10 mouse cellular contexts compared by ENCODE assay signal in genomic region chr1:189989376-189989775, GRCm38 (mm10).
DNase-seq lines count a peak whose midpoint lies in the region; ATAC-seq lines count a peak whose summit lies in the region.
"Had no signal": no experiment of that assay in that cellular context is flagged by ENCODE, and none has a peak within 500 bp of the region (broad histone marks: within the 10 kb centered on the region; RNA-seq: fewer than 3 reads in every experiment).

No protein-coding gene starts in this region.

- WGBS in forebrain, embryonic 14.5 days = 56% methylated on average over 14 of the region's 14 CpGs
- WGBS in forebrain, embryonic 12.5 days = 56% methylated on average over 14 of the region's 14 CpGs
- WGBS in midbrain, embryonic 11.5 days = 60% methylated on average over 14 of the region's 14 CpGs
- 53% methylated on average over 14 of the region's 14 CpGs for WGBS in midbrain, embryonic 13.5 days
- 9% methylated on average over 14 of the region's 14 CpGs for WGBS in limb, embryonic 11.5 days
- 23% methylated on average over 14 of the region's 14 CpGs for WGBS in stomach, embryonic 14.5 days

- H3K9me3 ChIP-seq in forebrain, embryonic 14.5 days (replicated peaks; ENCODE audit: control insufficient read depth, low read length) = no peaks in the 10 kb centered on the region
- H3K9me3 ChIP-seq in forebrain, embryonic 12.5 days = no peaks in the 10 kb centered on the region
- no peaks in the 10 kb centered on the region for H3K9me3 ChIP-seq in midbrain, embryonic 11.5 days (ENCODE audit: control insufficient read depth, low read length)
- no peaks in the 10 kb centered on the region for H3K9me3 ChIP-seq in midbrain, embryonic 13.5 days
- no peaks in the 10 kb centered on the region for H3K9me3 ChIP-seq in limb, embryonic 11.5 days (ENCODE audit: control insufficient read depth, low read length)
- H3K9me3 ChIP-seq in stomach, embryonic 14.5 days (ENCODE audit: control insufficient read depth, low read depth, low read length) = no peaks in the 10 kb centered on the region

- no peaks in the 10 kb centered on the region for H3K36me3 ChIP-seq in forebrain, embryonic 14.5 days (ENCODE audit: control insufficient read depth, insufficient read depth, low read length)
- H3K36me3 ChIP-seq in forebrain, embryonic 12.5 days (replicated peaks) = no peaks in the 10 kb centered on the region
- H3K36me3 ChIP-seq in midbrain, embryonic 11.5 days (ENCODE audit: control insufficient read depth, insufficient read depth, low read length) = no peaks in the 10 kb centered on the region
- H3K36me3 ChIP-seq in midbrain, embryonic 13.5 days = no peaks in the 10 kb centered on the region
- H3K36me3 ChIP-seq in limb, embryonic 11.5 days (ENCODE audit: control insufficient read depth, insufficient read depth, low read length) = no peaks in the 10 kb centered on the region
- no peaks in the 10 kb centered on the region for H3K36me3 ChIP-seq in stomach, embryonic 14.5 days (ENCODE audit: control insufficient read depth, insufficient read depth, low read length)

- ATAC-seq in forebrain, embryonic 14.5 days = no peak
- ATAC-seq in forebrain, embryonic 12.5 days (ENCODE audit: low FRiP score) = no peak
- ATAC-seq in midbrain, embryonic 11.5 days (ENCODE audit: low FRiP score) = no peak
- ATAC-seq in midbrain, embryonic 13.5 days = no peak
- no peak for ATAC-seq in limb, embryonic 11.5 days (ENCODE audit: insufficient number of reproducible peaks, low FRiP score, low TSS enrichment, low read depth)
- no peak for ATAC-seq in stomach, embryonic 14.5 days (ENCODE audit: insufficient number of reproducible peaks, insufficient read depth, low FRiP score, low read depth)
- no peak for ATAC-seq in megakaryocyte progenitor cell, adult 5-6 weeks (replicated peaks; ENCODE audit: poor library complexity)

- no peaks in the 10 kb centered on the region for H3K27me3 ChIP-seq in forebrain, embryonic 14.5 days (replicated peaks; ENCODE audit: control insufficient read depth, insufficient read depth, low read length)
- H3K27me3 ChIP-seq in forebrain, embryonic 12.5 days = peaks cover 22% of the 10 kb centered on the region
- no peaks in the 10 kb centered on the region for H3K27me3 ChIP-seq in midbrain, embryonic 11.5 days (ENCODE audit: control insufficient read depth, insufficient read depth, low read length)
- 0 out of 2 replicates have a peak, but pooled peaks cover 2% of the 10 kb centered on the region for H3K27me3 ChIP-seq in midbrain, embryonic 13.5 days
- H3K27me3 ChIP-seq in limb, embryonic 11.5 days (ENCODE audit: control insufficient read depth, insufficient read depth, low read length) = no peaks in the 10 kb centered on the region
- no peaks in the 10 kb centered on the region for H3K27me3 ChIP-seq in stomach, embryonic 14.5 days (ENCODE audit: control insufficient read depth, insufficient read depth, low read length)

- no peak overlapping the region for H3K27ac ChIP-seq in forebrain, embryonic 14.5 days (ENCODE audit: low read depth, low read length)
- no peak overlapping the region for H3K27ac ChIP-seq in forebrain, embryonic 12.5 days
- no peak overlapping the region for H3K27ac ChIP-seq in midbrain, embryonic 11.5 days (ENCODE audit: low read depth, low read length)
- H3K27ac ChIP-seq in midbrain, embryonic 13.5 days = no peak overlapping the region
- H3K27ac ChIP-seq in limb, embryonic 11.5 days (replicated peaks; ENCODE audit: low read depth, low read length) = no peak overlapping the region
- no peak overlapping the region for H3K27ac ChIP-seq in stomach, embryonic 14.5 days (ENCODE audit: low read length)
- H3K27ac ChIP-seq: macrophage had no signal

- no peak overlapping the region for H3K4me2 ChIP-seq in forebrain, embryonic 14.5 days (ENCODE audit: low read length)
- H3K4me2 ChIP-seq in forebrain, embryonic 12.5 days = no peak overlapping the region
- no peak overlapping the region for H3K4me2 ChIP-seq in midbrain, embryonic 11.5 days
- no peak overlapping the region; the same call in 1 of the 2 replicates for H3K4me2 ChIP-seq in midbrain, embryonic 13.5 days (replicated peaks)
- peak overlapping the region; percentile 37 for H3K4me2 ChIP-seq in limb, embryonic 11.5 days (ENCODE audit: low read depth, severe bottlenecking)
- peak overlapping the region; percentile 16; the same call in 1 of the 2 replicates for H3K4me2 ChIP-seq in stomach, embryonic 14.5 days (replicated peaks; ENCODE audit: low read depth, low read length)

- peak; percentile 16 for DNase-seq in forebrain, embryonic 14.5 days (ENCODE audit: low spot score)
- peak; percentile 85 for DNase-seq in midbrain, embryonic 11.5 days (ENCODE audit: low spot score, missing footprints)
- peak; percentile 48 for DNase-seq in limb, embryonic 11.5 days (ENCODE audit: low spot score)
- DNase-seq in thymus, postnatal 14 days = no peak
- DNase-seq: B cell, adult 2 months had no signal

- no peak overlapping the region for H3K9ac ChIP-seq in forebrain, embryonic 14.5 days (ENCODE audit: low read length)
- no peak overlapping the region for H3K9ac ChIP-seq in forebrain, embryonic 12.5 days
- H3K9ac ChIP-seq in midbrain, embryonic 11.5 days (ENCODE audit: low read length) = no peak overlapping the region
- no peak overlapping the region for H3K9ac ChIP-seq in midbrain, embryonic 13.5 days (replicated peaks)
- no peak overlapping the region for H3K9ac ChIP-seq in limb, embryonic 11.5 days (ENCODE audit: low read length)
- no peak overlapping the region for H3K9ac ChIP-seq in stomach, embryonic 14.5 days (replicated peaks; ENCODE audit: low read depth, low read length)

- H3K4me3 ChIP-seq in forebrain, embryonic 14.5 days (ENCODE audit: low read depth, low read length) = no peak overlapping the region
- no peak overlapping the region for H3K4me3 ChIP-seq in forebrain, embryonic 12.5 days (replicated peaks)
- H3K4me3 ChIP-seq in midbrain, embryonic 11.5 days (ENCODE audit: low read depth, low read length) = no peak overlapping the region
- no peak overlapping the region for H3K4me3 ChIP-seq in midbrain, embryonic 13.5 days (replicated peaks)
- no peak overlapping the region for H3K4me3 ChIP-seq in limb, embryonic 11.5 days (ENCODE audit: low read depth, low read length)
- no peak overlapping the region for H3K4me3 ChIP-seq in stomach, embryonic 14.5 days (ENCODE audit: low read depth, low read length)

- H3K4me1 ChIP-seq in forebrain, embryonic 14.5 days (ENCODE audit: control insufficient read depth, insufficient read depth, low read length) = no peaks in the 10 kb centered on the region
- H3K4me1 ChIP-seq in forebrain, embryonic 12.5 days = no peaks in the 10 kb centered on the region
- H3K4me1 ChIP-seq in midbrain, embryonic 11.5 days (ENCODE audit: control insufficient read depth, insufficient read depth, low read length) = no peaks in the 10 kb centered on the region
- H3K4me1 ChIP-seq in midbrain, embryonic 13.5 days (replicated peaks) = 0 out of 2 replicates have a peak, but pooled peaks cover 4% of the 10 kb centered on the region
- H3K4me1 ChIP-seq in limb, embryonic 11.5 days (ENCODE audit: control insufficient read depth, insufficient read depth, low read length) = peaks cover 6% of the 10 kb centered on the region
- no peaks in the 10 kb centered on the region for H3K4me1 ChIP-seq in stomach, embryonic 14.5 days (ENCODE audit: control insufficient read depth, insufficient read depth, low read length)

Comparison
In these comparisons a context has a peak if more than half of its experiments do, and no peak if none do; other contexts are left out.
1. H3K4me2 ChIP-seq: peak in limb, embryonic 11.5 days (single experiment) and stomach, embryonic 14.5 days (single experiment); none in forebrain, embryonic 14.5 days (single experiment), forebrain, embryonic 12.5 days (single experiment), midbrain, embryonic 11.5 days (single experiment) and midbrain, embryonic 13.5 days (single experiment).